Mouse (Mus musculus) embryo, embryonic 10.5 days (tissue): ENCODE results near the gene Fance.
A peak's percentile ranks its signal among the peaks of the same experiment; 100 is the strongest.
"Not testable (repeated sequence)": the region's sequence is repeated elsewhere in the genome, so short reads cannot be mapped to it uniquely, and the experiment has no call there.

Experiments used
- DNase-seq: peaks from one replicate; pipeline ENCODE4 v3.0.0-alpha.2; 2015; ENCODE audit warnings: low spot score

Gene Fance

DNA sequence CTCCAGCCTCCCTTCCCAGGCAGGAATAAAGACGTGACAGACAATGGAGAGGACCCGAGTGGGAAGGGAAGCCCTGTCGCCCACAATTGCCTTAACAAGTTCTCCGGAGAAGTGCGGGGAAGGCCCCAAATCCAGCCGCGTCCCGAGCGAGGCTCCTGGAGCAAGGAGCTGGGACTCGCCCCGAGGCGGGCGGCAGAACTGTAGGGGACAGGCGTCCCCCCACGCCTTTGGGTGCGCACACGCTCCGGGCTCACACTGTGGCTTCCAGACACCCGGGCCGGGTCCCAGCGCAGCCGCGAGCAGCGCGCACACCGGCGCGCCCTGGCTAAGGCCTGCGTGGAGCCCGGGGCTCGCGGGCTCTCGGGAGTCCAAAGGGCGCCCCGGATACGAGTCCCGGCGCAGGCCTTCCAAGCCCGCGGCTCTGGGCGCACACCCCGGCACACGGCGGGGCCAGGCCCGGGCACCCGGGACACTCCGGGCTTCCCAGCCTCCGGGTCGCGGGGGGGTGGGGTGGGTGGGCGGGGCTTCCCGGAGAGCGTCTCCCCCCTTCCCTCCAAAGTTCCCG lies 36.7 kb downstream of the Fance start:
- DNase-seq, result no peak

DNA sequence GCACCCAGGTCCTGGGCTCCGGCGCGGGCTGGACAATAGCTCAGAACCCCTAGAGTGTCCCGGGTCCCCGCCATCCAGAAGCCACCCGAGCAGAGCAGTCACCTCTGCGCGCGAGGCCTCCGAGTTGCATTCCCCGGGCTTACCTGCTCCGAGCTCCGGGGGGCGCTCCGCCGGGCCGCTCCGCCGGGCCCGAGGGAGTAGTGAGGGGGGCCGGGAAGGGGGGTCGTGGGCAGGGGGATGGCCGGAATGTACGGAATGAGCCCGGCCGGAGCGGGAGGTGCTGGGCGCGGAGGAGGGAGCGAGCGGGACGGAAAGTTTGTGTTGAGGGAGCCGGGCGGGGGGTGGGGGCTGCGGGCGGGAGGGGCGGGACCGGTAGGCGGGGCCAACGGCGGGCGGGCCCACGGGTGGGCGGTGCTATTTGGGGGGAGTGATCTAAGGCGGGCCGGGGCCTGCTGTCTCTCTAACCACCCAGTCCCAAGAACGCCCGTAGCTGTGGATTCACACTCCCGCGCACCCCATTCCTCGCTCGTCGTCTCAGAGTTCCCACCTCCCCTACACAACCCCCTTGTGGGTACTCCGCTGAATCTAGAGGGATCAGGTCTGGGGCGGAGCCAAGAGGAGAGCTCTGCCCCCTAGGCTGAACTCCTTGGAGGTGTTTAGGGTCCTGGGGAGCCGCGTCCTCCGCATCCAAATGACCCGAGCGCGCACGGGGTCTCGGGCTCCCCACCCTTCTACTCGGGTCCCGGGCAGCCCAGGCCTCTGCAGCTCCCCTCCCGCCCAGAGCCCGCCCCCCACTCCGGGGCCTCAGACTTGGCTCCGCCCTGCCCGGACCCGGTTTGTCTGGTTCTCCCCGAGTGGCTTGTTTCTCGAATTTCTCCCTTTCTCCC lies 37.4 kb downstream of the Fance start, which contains the start of gene Tead3:
Gene Tead3, minus strand, starts transcription at position 352 of the 887 bp plus-strand sequence.
- DNase-seq, result peak; percentile 85

DNA sequence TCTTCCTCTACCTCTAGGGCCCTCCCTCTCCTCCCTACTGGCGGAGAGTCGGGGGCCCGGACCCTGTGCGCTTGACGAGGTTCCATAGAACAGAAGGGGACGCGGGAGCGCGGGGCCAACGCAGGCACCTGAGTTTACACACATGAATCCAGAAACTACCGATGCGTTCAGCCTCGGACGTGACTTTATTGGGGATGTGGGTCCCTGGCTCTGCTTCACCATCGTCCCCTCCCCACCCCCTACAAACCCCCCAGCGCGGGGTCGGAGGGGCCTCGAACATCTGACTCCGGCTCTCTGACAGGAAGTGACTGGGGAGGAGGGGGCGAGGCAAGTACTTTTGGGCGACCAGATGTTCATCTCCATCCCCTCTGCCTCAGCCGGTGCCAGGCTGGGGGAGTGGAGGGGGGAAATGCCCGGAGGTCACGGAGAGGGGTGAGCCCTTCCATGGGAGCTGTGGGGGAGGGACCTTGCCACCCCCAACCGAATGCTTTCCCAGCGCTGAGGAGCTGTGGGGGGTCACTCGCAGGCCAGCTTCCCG lies 38.1 kb downstream of the Fance start:
- no peak for DNase-seq

DNA sequence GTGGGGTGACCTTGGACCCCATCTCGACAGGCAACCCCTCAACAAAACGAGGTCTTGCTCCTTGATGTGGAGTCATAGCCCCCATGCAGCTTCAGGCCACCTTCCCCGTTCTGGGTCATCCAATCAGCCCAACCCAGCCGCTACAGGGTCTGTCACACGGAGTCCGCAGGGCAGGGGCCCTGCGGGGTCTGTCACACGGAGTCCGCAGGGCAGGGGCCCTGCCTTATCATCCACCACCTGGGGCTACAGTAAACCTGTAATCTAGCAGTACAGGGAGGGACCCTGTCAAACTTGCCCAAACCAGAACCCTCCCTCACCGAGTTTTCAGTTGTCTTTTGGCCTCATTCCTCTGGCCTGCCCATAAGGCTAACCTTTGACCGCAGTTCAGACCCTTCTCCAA lies 38.7 kb downstream of the Fance start:
- no peak for DNase-seq

- no peak for DNase-seq
Observed at GRCm38 (mm10) chr17:28355871-28356270, 42.6 kb downstream of the Fance start.

DNA sequence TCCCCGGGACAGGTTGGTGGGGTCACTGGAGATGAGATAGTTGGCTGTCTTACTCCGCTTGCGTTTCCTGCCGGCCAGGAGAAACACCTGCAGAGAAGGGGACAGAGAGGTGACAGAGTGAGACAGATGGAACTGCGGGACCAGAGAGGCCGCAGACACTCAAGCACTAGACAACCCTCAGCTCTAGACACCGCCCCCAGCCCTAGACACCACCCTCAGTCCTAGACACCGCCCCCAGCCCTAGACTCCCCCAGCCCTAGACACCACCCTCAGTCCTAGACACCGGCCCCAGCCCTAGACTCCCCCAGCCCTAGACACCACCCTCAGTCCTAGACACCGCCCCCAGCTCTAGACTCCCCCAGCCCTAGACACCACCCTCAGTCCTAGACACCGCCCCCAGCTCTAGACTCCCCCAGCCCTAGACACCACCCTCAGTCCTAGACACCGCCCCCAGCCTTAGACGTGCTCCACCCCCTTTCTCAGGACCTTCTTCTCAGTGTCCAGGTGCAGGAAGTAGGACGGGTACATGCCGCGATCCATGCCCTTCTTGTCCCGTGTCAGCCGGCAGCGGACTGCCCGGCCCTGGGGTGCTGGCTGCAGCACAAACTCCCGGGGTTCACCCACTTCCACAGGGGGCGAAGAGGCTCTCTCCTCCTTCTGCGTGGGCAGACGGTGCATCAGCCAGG lies 45.4 kb downstream of the Fance start:
- not testable (repeated sequence) for DNase-seq

GRCm38 (mm10) chr17:28360531-28361277 lies 47.4 kb downstream of the Fance start:
- no peak for DNase-seq

DNA sequence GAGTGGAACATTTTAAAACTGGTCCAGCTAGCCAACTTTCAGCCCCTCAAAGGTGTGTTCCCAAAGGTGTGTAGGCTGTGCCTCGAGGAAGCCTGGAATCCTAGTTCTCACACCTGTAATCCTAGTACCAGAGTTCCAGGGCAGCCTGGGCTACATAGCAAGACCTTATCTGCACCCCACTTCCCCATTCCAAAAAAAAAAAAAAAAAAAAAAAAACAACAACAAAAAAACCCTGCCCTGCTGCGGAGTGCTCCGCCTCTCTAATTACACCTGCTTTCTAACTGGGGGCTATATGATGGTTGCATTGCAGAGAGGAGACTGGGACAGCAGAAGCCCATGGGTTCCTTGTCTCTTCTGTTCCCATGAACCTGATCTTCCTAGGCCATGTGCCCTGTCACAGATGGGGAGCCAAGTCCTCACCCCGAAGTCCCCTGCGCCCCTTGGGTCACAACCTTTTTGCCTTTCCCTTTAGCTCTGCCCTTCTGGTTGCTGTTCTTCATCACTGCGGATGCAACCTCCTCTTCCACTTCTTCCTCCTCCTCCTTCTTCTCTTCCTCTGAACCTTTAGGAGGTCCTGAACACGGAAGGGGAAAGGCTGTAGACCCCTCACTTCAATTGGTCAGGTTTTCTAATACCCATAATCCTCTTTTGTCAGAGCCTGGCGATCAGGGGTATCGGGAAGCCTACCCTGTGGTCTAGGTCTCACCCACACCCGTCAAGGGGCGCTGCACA lies 48.8 kb downstream of the Fance start:
- DNase-seq, result no peak

- DNase-seq, result peak; percentile 52
Observed at GRCm38 (mm10) chr17:28362653-28363292, 49.5 kb downstream of the Fance start.

- peak; percentile 43 for DNase-seq
Observed at GRCm38 (mm10) chr17:28363507-28363906, 50.2 kb downstream of the Fance start.

GRCm38 (mm10) chr17:28365122-28365521 lies 51.8 kb downstream of the Fance start, which contains the start of gene Tulp1:
Gene Tulp1, minus strand, starts transcription at chr17:28365222.
- DNase-seq, result no peak

DNA sequence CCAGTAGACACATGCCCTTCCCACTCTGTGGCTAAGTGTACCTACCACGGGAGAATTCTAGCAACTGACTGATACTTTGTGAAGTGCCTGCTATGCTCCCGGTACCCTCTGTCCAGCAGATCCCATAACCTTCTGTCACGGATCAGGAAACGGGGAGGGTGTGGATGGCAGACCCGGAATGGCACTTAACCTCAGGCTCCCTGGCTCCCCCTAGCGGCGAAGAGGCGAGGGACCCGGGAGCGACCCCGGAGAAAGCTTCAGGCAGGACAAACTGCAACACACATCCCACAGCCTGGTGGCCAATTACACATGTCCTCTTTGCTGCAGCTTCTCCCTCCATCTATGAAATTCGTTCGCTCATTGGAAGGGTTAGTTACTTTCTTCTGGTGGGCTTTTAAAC lies 55.1 kb downstream of the Fance start:
- peak; percentile 86 for DNase-seq

DNA sequence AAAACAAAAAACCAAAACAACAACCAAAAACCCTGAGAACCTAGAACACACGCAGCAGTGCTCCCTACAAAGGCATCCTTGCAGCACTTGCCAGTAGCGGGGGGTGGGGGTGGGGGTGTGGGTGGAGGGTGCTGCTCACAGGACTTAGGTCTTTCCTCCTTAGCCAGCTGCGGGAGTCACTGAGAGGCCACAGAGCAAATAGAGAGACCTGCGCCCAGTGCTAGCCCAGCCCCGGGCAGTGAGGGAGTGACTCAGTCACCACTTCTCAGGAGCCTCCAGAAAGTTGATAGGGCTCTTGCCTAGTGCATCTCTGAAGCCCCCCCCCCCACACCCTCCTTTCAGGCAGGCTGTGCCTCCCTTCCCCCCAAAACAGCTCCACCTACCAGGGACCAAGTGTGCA lies 55.7 kb downstream of the Fance start:
- no peak for DNase-seq

- DNase-seq, result no peak
Observed at GRCm38 (mm10) chr17:28371286-28371685, 58.0 kb downstream of the Fance start.

GRCm38 (mm10) chr17:28371941-28372340 lies 58.6 kb downstream of the Fance start:
- DNase-seq, result no peak

- peak; percentile 72 for DNase-seq
Observed at GRCm38 (mm10) chr17:28373821-28374220, 60.5 kb downstream of the Fance start.

DNA sequence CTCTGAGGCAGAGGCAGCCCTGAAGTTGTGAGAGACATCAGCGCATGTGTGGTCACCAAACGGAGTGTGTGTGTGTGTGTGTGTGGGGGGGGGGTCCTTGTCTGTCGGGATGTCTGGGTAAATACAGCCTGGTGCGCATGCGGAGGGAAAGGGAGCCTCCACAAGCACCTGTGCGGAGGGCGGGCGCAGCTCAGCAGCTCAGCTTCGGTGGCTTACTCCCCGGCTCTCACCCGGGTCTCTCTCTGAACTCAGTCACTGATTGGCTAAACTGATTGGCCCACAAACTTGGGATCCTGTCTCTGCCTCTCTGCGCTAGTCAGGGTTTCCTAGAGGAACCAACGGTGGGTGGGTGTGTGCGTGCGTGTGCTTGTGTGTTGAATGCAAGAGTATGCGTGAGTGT lies 61.2 kb downstream of the Fance start:
- no peak for DNase-seq

- no peak for DNase-seq
Observed at GRCm38 (mm10) chr17:28375592-28376061, 62.3 kb downstream of the Fance start.
